Mouse (Mus musculus): ENCODE measurements at regions not wholly inside any gene's neighbourhood (a gene's known extent, or its start where the extent isn't known, plus 50 kb on each side); places are given as distances from the start of the nearest gene placed in this dataset.

DNA sequence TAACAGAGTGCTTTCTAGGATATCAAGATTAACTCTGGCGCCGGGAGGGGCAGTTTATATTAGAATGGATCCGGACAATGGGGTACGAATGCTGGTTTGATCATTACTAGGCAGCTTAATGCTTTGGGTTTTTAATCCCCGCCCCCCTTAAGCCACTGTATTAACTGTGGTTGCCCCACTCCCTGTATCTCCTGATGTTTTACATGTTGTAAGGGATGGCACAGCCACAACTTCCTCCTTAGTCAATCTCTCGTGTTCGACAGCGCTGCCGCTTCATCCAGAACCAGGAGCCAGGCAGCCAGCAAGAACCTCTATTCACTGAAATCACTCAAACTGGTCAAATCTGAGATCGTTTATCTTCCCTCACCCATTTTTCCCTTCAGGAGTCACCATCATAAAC, 57.4 kb upstream of the Aff3 start:
- Histone ChIP-seq H3K27ac (ENCODE audit: insufficient read depth, low read length) (no peak overlapping the region), H3K9ac (ENCODE audit: low read depth, poor library complexity, severe bottlenecking) (no peak overlapping the region), H3K9me3 (replicated peaks; ENCODE audit: control insufficient read depth, insufficient read depth, low read length, poor library complexity, severe bottlenecking) (no peaks in the 10 kb centered on the region), H3K4me3 (ENCODE audit: low read depth, low read length) (no peak overlapping the region), H3K27me3 (ENCODE audit: control insufficient read depth, insufficient read depth, low read length, poor library complexity, severe bottlenecking) (no peaks in the 10 kb centered on the region), H3K4me1 (ENCODE audit: control insufficient read depth, insufficient read depth, low read length) (no peaks in the 10 kb centered on the region), H3K36me3 (ENCODE audit: control insufficient read depth, insufficient read depth, low read length, poor library complexity, severe bottlenecking) (no peaks in the 10 kb centered on the region)
- TF ChIP-seq CTCF (IDR thresholded peaks at IDR 0.05; ENCODE audit: low read depth, low read length) (no peak), EP300 (IDR thresholded peaks at IDR 0.05; ENCODE audit: insufficient read depth, low read depth, low read length) (no peak), POLR2A (IDR thresholded peaks at IDR 0.05; ENCODE audit: insufficient read depth, low read length) (no peak)

DNA sequence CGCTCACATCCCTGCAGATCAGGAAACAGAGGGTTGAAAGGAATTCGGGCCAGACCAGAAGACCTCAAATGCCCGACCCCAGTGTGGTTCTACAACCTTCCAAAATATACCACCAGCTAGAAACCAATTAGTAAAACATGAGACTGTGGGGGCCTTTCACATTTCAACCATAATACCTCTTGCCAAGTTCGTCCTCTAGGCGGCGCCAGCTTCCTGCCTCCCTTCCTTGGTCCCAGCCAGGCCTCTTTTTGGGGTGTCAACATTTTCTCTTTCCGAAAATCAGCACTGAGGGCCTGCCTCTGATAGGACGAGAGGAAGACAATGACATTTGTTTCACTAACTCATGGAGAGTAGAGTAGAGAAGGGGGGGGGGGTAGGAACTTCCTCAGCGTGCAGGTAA, 55.5 kb upstream of the Aff3 start:
- TF ChIP-seq EP300 (IDR thresholded peaks at IDR 0.05; ENCODE audit: insufficient read depth, low read depth, low read length): no peak
- peak; percentile 41 for TF ChIP-seq CTCF (IDR thresholded peaks at IDR 0.05; ENCODE audit: low read depth, low read length)
- Histone ChIP-seq H3K4me3 (ENCODE audit: low read depth, low read length) (no peak overlapping the region), H3K9me3 (replicated peaks; ENCODE audit: control insufficient read depth, insufficient read depth, low read length, poor library complexity, severe bottlenecking) (no peaks in the 10 kb centered on the region), H3K27me3 (ENCODE audit: control insufficient read depth, insufficient read depth, low read length, poor library complexity, severe bottlenecking) (no peaks in the 10 kb centered on the region), H3K4me1 (ENCODE audit: control insufficient read depth, insufficient read depth, low read length) (no peaks in the 10 kb centered on the region), H3K9ac (ENCODE audit: low read depth, poor library complexity, severe bottlenecking) (no peak overlapping the region), H3K36me3 (ENCODE audit: control insufficient read depth, insufficient read depth, low read length, poor library complexity, severe bottlenecking) (no peaks in the 10 kb centered on the region), H3K27ac (ENCODE audit: insufficient read depth, low read length) (no peak overlapping the region)

DNA sequence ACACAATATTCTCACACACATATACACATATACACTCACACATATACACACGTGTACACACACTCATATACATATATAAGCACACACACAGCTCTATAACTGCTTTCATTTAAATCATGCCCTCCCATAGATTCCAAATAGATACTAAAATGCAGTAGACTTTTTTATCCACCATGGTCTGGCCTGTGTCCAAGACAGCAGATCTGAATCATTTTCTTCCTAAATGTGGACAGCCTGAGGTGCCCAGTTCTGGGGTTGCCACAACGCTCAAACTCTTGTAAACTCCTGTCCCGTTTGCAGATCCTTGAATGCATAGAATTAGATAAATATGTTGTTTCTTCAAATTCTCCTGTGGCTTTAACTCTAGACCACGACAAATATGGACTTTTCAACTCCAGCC, 50.9 kb upstream of the Aff3 start:
- TF ChIP-seq CTCF (IDR thresholded peaks at IDR 0.05; ENCODE audit: low read depth, low read length) (no peak), EP300 (IDR thresholded peaks at IDR 0.05; ENCODE audit: insufficient read depth, low read depth, low read length) (no peak), POLR2A (IDR thresholded peaks at IDR 0.05; ENCODE audit: insufficient read depth, low read length) (no peak)
- Histone ChIP-seq H3K36me3 (ENCODE audit: control insufficient read depth, insufficient read depth, low read length, poor library complexity, severe bottlenecking) (no peaks in the 10 kb centered on the region), H3K27ac (ENCODE audit: insufficient read depth, low read length) (no peak overlapping the region), H3K4me3 (ENCODE audit: low read depth, low read length) (no peak overlapping the region), H3K27me3 (ENCODE audit: control insufficient read depth, insufficient read depth, low read length, poor library complexity, severe bottlenecking) (no peaks in the 10 kb centered on the region), H3K4me1 (ENCODE audit: control insufficient read depth, insufficient read depth, low read length) (no peaks in the 10 kb centered on the region), H3K9ac (ENCODE audit: low read depth, poor library complexity, severe bottlenecking) (no peak overlapping the region), H3K9me3 (replicated peaks; ENCODE audit: control insufficient read depth, insufficient read depth, low read length, poor library complexity, severe bottlenecking) (no peaks in the 10 kb centered on the region)

All from ES-Bruce4 (cell line).